Mouse (Mus musculus): Measurements from ENCODE around the gene Ctsd.

DNA sequence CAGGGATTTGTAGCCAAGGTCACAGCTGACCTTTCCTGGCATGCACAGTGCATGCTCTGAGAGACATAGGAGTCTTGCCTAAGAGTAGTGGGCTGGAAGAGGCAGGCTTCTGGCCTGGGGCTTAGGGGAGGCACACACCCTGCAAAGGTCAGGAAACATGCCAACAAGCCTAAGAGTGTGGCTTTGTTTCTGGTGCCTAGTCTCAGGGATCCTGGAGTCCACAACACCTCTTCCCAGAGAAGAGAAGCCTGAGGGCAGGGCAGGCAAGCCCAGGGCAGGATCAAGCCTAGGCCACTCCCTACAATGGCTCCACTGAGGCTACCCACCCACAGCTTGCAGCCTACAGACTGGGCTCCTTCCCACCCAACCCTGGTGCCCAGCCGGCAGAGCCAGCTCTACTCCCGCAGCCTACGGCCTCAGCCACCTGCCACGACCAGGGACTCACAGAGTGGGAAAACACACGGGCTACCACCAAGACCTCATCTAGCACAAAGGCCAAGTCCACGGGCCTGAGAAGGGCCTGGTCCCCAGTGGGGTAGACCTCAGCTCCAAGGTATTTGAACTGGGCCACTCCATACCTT, 1.1 kb downstream of the Ctsd start:
- TF ChIP-seq CTCF (IDR thresholded peaks at IDR 0.05; ENCODE audit: extremely low read depth, insufficient read depth, insufficient read length, insufficient replicate concordance) (no peak), POLR2A (IDR thresholded peaks at IDR 0.05; ENCODE audit: low read depth, low read length) (no peak)
